Mouse (Mus musculus): Measurements from ENCODE around the gene Tex12.

GRCm38 (mm10) chr9:50603998-50604324 lies 42.8 kb upstream of the Tex12 start:
- TF ChIP-seq GATA1 (IDR thresholded peaks at IDR 0.05; ENCODE audit: low read length) (no peak), TAL1 (IDR thresholded peaks at IDR 0.05; ENCODE audit: low read length) (no peak)
